9 mouse cellular contexts compared by ENCODE assay signal in the genomic region with DNA sequence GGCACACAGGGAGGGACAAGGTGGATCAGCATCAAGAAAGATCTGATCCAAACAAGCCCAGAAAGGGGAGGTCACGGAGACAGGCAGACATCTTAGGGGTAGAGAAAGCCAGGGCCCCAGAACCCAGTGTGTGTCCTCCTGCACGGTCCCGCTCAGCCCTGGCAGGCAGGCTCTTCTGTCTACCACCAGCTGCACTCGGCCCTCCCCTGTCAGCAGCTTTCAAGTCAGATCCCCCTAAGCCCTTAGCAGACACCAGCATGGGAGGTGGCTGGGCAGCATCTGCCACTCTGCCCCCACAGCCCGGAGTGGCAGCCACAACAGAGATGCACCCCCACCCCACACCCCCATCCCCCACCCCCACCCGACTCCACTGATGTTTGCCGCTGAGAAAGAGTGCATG. TPM values are rescaled to one million over a fixed set of nuclear protein-coding genes. Genes with fewer than 3 reads are reported as not detected.
DNase-seq lines count a peak whose midpoint lies in the region; ATAC-seq lines count a peak whose summit lies in the region.
"Had no signal": no experiment of that assay in that cellular context is flagged by ENCODE, and none has a peak within 500 bp of the region (broad histone marks: within the 10 kb centered on the region; RNA-seq: fewer than 3 reads in every experiment).

No protein-coding gene starts in this region.

- peak overlapping the region; percentile 96; the same call in 1 of the 2 replicates for H3K4me2 ChIP-seq in limb, embryonic 13.5 days (replicated peaks)
- H3K4me2 ChIP-seq: lung, embryonic 15.5 days had no signal

- H3K9ac ChIP-seq in limb, embryonic 13.5 days, result no peak overlapping the region
- H3K9ac ChIP-seq: lung, embryonic 15.5 days had no signal

- peaks cover 42% of the 10 kb centered on the region for H3K27me3 ChIP-seq in forebrain, embryonic 10.5 days (ENCODE audit: poor library complexity, severe bottlenecking)
- peaks cover 10% of the 10 kb centered on the region for H3K27me3 ChIP-seq in limb, embryonic 13.5 days

- H3K27ac ChIP-seq in forebrain, embryonic 10.5 days, result 0 out of 2 replicates have a peak overlapping the region, but pooled peaks have one; percentile 30
- H3K27ac ChIP-seq in limb, embryonic 13.5 days, result no peak overlapping the region
- H3K27ac ChIP-seq: lung, embryonic 15.5 days had no signal

- H3K36me3 ChIP-seq in forebrain, embryonic 10.5 days (replicated peaks), result no peaks in the 10 kb centered on the region
- H3K36me3 ChIP-seq in limb, embryonic 13.5 days, result no peaks in the 10 kb centered on the region
- H3K36me3 ChIP-seq: lung, embryonic 15.5 days had no signal

- H3K4me1 ChIP-seq in forebrain, embryonic 10.5 days, result peaks cover 39% of the 10 kb centered on the region
- peaks cover 32% of the 10 kb centered on the region for H3K4me1 ChIP-seq in limb, embryonic 13.5 days

- WGBS in forebrain, embryonic 10.5 days, result 28% methylated on average over 7 of the region's 7 CpGs
- WGBS in limb, embryonic 13.5 days, result 47% methylated on average over 7 of the region's 7 CpGs

- peak; percentile 39 for DNase-seq in embryo, embryonic 10 days (ENCODE audit: low spot score)
- no peak for DNase-seq in embryo, embryonic 10.5 days (ENCODE audit: low spot score)
- DNase-seq in forebrain, embryonic 10.5 days (ENCODE audit: extremely low spot score, low spot score), result no peak
- peak; percentile 83 for DNase-seq in retina, postnatal 1 day
- DNase-seq in right cerebral cortex, adult 2 months (ENCODE audit: low spot score in 2 of 2), result no peak
- DNase-seq in frontal cortex, postnatal 14 days (ENCODE audit: low spot score in 2 of 2), result no peak
- DNase-seq in adrenal gland, adult 18-20 months (ENCODE audit: low spot score in 2 of 2), result no peak

- no peak for ATAC-seq in limb, embryonic 13.5 days (ENCODE audit: low FRiP score, low read depth)

- H3K4me3 ChIP-seq in forebrain, embryonic 10.5 days, result peak overlapping the region; percentile 71
- no peak overlapping the region for H3K4me3 ChIP-seq in limb, embryonic 13.5 days
- H3K4me3 ChIP-seq: lung, embryonic 15.5 days had no signal

- H3K9me3 ChIP-seq in forebrain, embryonic 10.5 days, result peaks cover 9% of the 10 kb centered on the region; the same call in 1 of the 2 replicates
- no peaks in the 10 kb centered on the region for H3K9me3 ChIP-seq in limb, embryonic 13.5 days
- H3K9me3 ChIP-seq: lung, embryonic 15.5 days had no signal

RNA-seq across cellular contexts. Expression of a gene that starts 2.0 kb away (rescaled TPM):
- 44.7 and 52.8 TPM in 2 replicates for polyA plus RNA-seq in forebrain, embryonic 10.5 days (2016; fragmentation: Nextera tagmentation; extraction: Ambion mirVana)
- polyA plus RNA-seq in limb, embryonic 13.5 days (2015; fragmentation: Nextera tagmentation; extraction: Ambion mirVana), result 108 and 114 TPM in 2 replicates
- 10 to 100 TPM; 41.2 to 69.3 TPM for total RNA-seq in adrenal gland, adult 18-20 months (2021)

RNA-seq across cellular contexts. Expression of a gene that starts 25.8 kb away (rescaled TPM):
- 305 and 322 TPM in 2 replicates for polyA plus RNA-seq in forebrain, embryonic 10.5 days (2016; fragmentation: Nextera tagmentation; extraction: Ambion mirVana)
- 144 and 146 TPM in 2 replicates for polyA plus RNA-seq in limb, embryonic 13.5 days (2015; fragmentation: Nextera tagmentation; extraction: Ambion mirVana)
- total RNA-seq in adrenal gland, adult 18-20 months (2021), result 10 to 100 TPM; 23.7 to 26.9 TPM

RNA-seq across cellular contexts. Expression of a gene that starts 29.2 kb away (rescaled TPM):
- polyA plus RNA-seq in forebrain, embryonic 10.5 days (2016; fragmentation: Nextera tagmentation; extraction: Ambion mirVana), result 47.9 and 51.5 TPM in 2 replicates
- 89.5 and 89.6 TPM in 2 replicates for polyA plus RNA-seq in limb, embryonic 13.5 days (2015; fragmentation: Nextera tagmentation; extraction: Ambion mirVana)
- total RNA-seq in adrenal gland, adult 18-20 months (2021), result 100 to 1,000 TPM; 103 to 106 TPM

RNA-seq across cellular contexts. Expression of a gene that starts 31.0 kb away (rescaled TPM):
- 20.8 and 21.5 TPM in 2 replicates for polyA plus RNA-seq in forebrain, embryonic 10.5 days (2016; fragmentation: Nextera tagmentation; extraction: Ambion mirVana)
- polyA plus RNA-seq in limb, embryonic 13.5 days (2015; fragmentation: Nextera tagmentation; extraction: Ambion mirVana), result 28.0 and 30.2 TPM in 2 replicates
- 10 to 100 TPM; 17.1 to 25.0 TPM for total RNA-seq in adrenal gland, adult 18-20 months (2021)

Comparison
In these comparisons a context has a peak if more than half of its experiments do, and no peak if none do; other contexts are left out.
1. DNase-seq: peak in embryo, embryonic 10 days (single experiment) and retina, postnatal 1 day (single experiment); none in embryo, embryonic 10.5 days (single experiment), forebrain, embryonic 10.5 days (single experiment), right cerebral cortex, adult 2 months (0 of 2), frontal cortex, postnatal 14 days (0 of 2) and adrenal gland, adult 18-20 months (0 of 2).